Mouse (Mus musculus) olfactory bulb, adult 2 months (tissue): ENCODE data around the gene Cdk12.

Source experiments
- CTCF ChIP-seq: fragments of 200-500 bp; IDR thresholded peaks from 2 replicates; pipeline ENCODE4 v1.5.1; 2012; ENCODE audit warnings: low read depth, mild to moderate bottlenecking, low read length, moderate library complexity; ENCODE audit not compliant: insufficient read depth
- POLR2A ChIP-seq: fragments of 200-500 bp; IDR thresholded peaks from 2 replicates; pipeline ENCODE4 v1.6.1; 2012; ENCODE audit warnings: mild to moderate bottlenecking, low read depth, low read length, moderate library complexity; ENCODE audit not compliant: insufficient read depth

DNA sequence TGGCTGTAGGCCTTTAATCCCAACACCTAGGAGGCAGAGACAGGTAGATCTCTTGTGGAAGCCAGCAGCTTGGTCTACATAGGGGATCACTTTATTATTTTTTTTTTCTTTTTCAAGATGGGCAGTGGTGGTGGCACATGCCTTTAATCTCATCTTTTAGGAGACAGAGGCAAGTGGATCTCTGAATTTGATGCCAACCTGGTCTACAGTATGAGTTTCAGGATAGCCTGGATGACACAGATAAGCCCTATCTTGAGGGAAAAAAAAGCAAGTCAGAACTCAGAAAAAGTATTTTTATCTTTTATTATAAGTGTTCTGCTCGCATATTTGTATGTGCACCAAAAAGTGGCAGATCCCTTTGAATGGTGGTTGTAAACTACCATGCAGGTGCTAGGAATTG is 10.5 kb downstream of the Cdk12 start:
- no peak for TF ChIP-seq POLR2A
- TF ChIP-seq CTCF, result no peak
